Mouse (Mus musculus): ENCODE data around the gene Pttg1ip. TPM values are rescaled to one million over a fixed set of nuclear protein-coding genes. Genes with fewer than 3 reads are reported as not detected.

Pttg1ip gene
- total RNA-seq, 2 experiments from 2014 or later = 71.6 to 82.0 TPM

GRCm38 (mm10) chr10:77566651-77567050 is 14.9 kb upstream of the Pttg1ip start:
- peak; percentile 86 to 87 for DNase-seq (ENCODE audit: low spot score in 2 of 2)

- no peak for DNase-seq (ENCODE audit: low spot score in 2 of 2)
These were observed 12.0 kb upstream of the Pttg1ip start for GRCm38 (mm10) chr10:77569481-77569880.

- DNase-seq (ENCODE audit: low spot score in 2 of 2) = no peak
These were observed 11.4 kb upstream of the Pttg1ip start for GRCm38 (mm10) chr10:77569973-77570658.

GRCm38 (mm10) chr10:77572225-77572624 is 9.3 kb upstream of the Pttg1ip start:
- DNase-seq (ENCODE audit: low spot score in 2 of 2) = no peak

- DNase-seq (ENCODE audit: low spot score in 2 of 2) = no peak
These were observed 8.4 kb upstream of the Pttg1ip start for GRCm38 (mm10) chr10:77573162-77573561.

GRCm38 (mm10) chr10:77580027-77580920 is 1.2 kb upstream of the Pttg1ip start:
- no peak for DNase-seq (ENCODE audit: low spot score in 2 of 2)

GRCm38 (mm10) chr10:77581023-77581407 is 505 bp upstream of the Pttg1ip start:
- no peak for DNase-seq (ENCODE audit: low spot score in 2 of 2)

GRCm38 (mm10) chr10:77582285-77582618 is 732 bp downstream of the Pttg1ip start:
- no peak for DNase-seq (ENCODE audit: low spot score in 2 of 2)

- DNase-seq (ENCODE audit: low spot score in 2 of 2) = no peak
These were observed 2.4 kb downstream of the Pttg1ip start for GRCm38 (mm10) chr10:77583795-77584422.

- no peak for DNase-seq (ENCODE audit: low spot score in 2 of 2)
These were observed 5.1 kb downstream of the Pttg1ip start for GRCm38 (mm10) chr10:77586637-77587036.

- no peak for DNase-seq (ENCODE audit: low spot score in 2 of 2)
These were observed 5.7 kb downstream of the Pttg1ip start for GRCm38 (mm10) chr10:77587091-77587775.

GRCm38 (mm10) chr10:77588036-77588435 is 6.5 kb downstream of the Pttg1ip start:
- DNase-seq (ENCODE audit: low spot score in 2 of 2) = no peak

- no peak for DNase-seq (ENCODE audit: low spot score in 2 of 2)
These were observed 7.6 kb downstream of the Pttg1ip start for GRCm38 (mm10) chr10:77589117-77589516.

GRCm38 (mm10) chr10:77589749-77590148 is 8.2 kb downstream of the Pttg1ip start:
- DNase-seq (ENCODE audit: low spot score in 2 of 2) = no peak

GRCm38 (mm10) chr10:77590812-77591211 is 9.3 kb downstream of the Pttg1ip start:
- DNase-seq (ENCODE audit: low spot score in 2 of 2) = peak; percentile 38 to 49

- DNase-seq (ENCODE audit: low spot score in 2 of 2) = no peak
These were observed 10.0 kb downstream of the Pttg1ip start for GRCm38 (mm10) chr10:77591546-77591945.

- no peak for DNase-seq (ENCODE audit: low spot score in 2 of 2)
These were observed 14.5 kb downstream of the Pttg1ip start for GRCm38 (mm10) chr10:77596060-77596459.

- no peak for DNase-seq (ENCODE audit: low spot score in 2 of 2)
These were observed 21.5 kb downstream of the Pttg1ip start for GRCm38 (mm10) chr10:77603021-77603420.

- DNase-seq (ENCODE audit: low spot score in 2 of 2) = no peak
These were observed 22.6 kb downstream of the Pttg1ip start for GRCm38 (mm10) chr10:77604111-77604510.

- no peak for DNase-seq (ENCODE audit: low spot score in 2 of 2)
These were observed 23.4 kb downstream of the Pttg1ip start for GRCm38 (mm10) chr10:77604958-77605357.

GRCm38 (mm10) chr10:77605368-77605767 is 23.8 kb downstream of the Pttg1ip start:
- no peak for DNase-seq (ENCODE audit: low spot score in 2 of 2)

Measured in layer of hippocampus, postnatal 10 days (tissue).